Mouse (Mus musculus) limb, embryonic 11.5 days (tissue): Measurements from ENCODE around the gene Slc25a44. TPM values are rescaled to one million over a fixed set of nuclear protein-coding genes. Genes with fewer than 3 reads are reported as not detected.

ENCODE experiments used
- ATAC-seq: fragments of 200-750 bp; cut with Nextera tagmentation; 2 replicates; pipeline ENCODE4 v1.8.0; 2017; ENCODE audit warnings: low read depth; ENCODE audit not compliant: insufficient number of reproducible peaks, low FRiP score, low TSS enrichment
- DNase-seq: peaks from one replicate; pipeline ENCODE4 v3.0.0-alpha.2; 2015; ENCODE audit warnings: low spot score
- H3K27ac ChIP-seq: fragments of 300-500 bp; sonication (generic); replicated peaks from 2 replicates; pipeline ENCODE4 v1.5.1; 2014; ENCODE audit warnings: low read depth, mild to moderate bottlenecking, low read length
- H3K27me3 ChIP-seq: fragments of 300-500 bp; sonication (generic); 2 replicates; pipeline ENCODE4 v1.6.1; 2014; ENCODE audit warnings: mild to moderate bottlenecking, low read length, mixed read lengths; ENCODE audit not compliant: control insufficient read depth, insufficient read depth
- H3K36me3 ChIP-seq: fragments of 300-500 bp; sonication (generic); 2 replicates; pipeline ENCODE4 v1.6.1; 2014; ENCODE audit warnings: mild to moderate bottlenecking, low read length, moderate library complexity, mixed read lengths; ENCODE audit not compliant: control insufficient read depth, insufficient read depth
- H3K4me1 ChIP-seq: fragments of 300-500 bp; sonication (generic); 2 replicates; pipeline ENCODE4 v1.6.1; 2014; ENCODE audit warnings: low read length, mixed read lengths; ENCODE audit not compliant: control insufficient read depth, insufficient read depth
- H3K4me2 ChIP-seq: fragments of 300-500 bp; sonication (generic); 2 replicates; pipeline ENCODE4 v1.6.1; 2014; ENCODE audit warnings: low read depth, mild to moderate bottlenecking, moderate library complexity; ENCODE audit not compliant: severe bottlenecking
- H3K4me3 ChIP-seq: fragments of 300-500 bp; sonication (generic); 2 replicates; pipeline ENCODE4 v1.5.1; 2014; ENCODE audit warnings: low read depth, low read length
- H3K9ac ChIP-seq: fragments of 300-500 bp; sonication (generic); 2 replicates; pipeline ENCODE4 v1.6.1; 2014; ENCODE audit warnings: mild to moderate bottlenecking, low read length
- H3K9me3 ChIP-seq: fragments of 300-500 bp; sonication (generic); 2 replicates; pipeline ENCODE4 v1.6.1; 2016; ENCODE audit warnings: low read length; ENCODE audit not compliant: control insufficient read depth
- WGBS: fragments of 180-500 bp; shearing (Covaris S2); extraction: QIAGEN DNeasy Blood & Tissue Kit; methylation state at CpG from one replicate; pipeline ENCODE4 v1.1.7; 2014; 5-methylcytosine and 5-hydroxymethylcytosine counted together
- polyA plus RNA-seq: library from polyadenylated mRNA; unstranded; fragments of >200 nt; fragmentation: Nextera tagmentation; extraction: Ambion mirVana; gene quantifications from 2 replicates; pipeline ENCODE4 v1.2.1, GENCODE M21; 2014

Slc25a44 gene
- polyA plus RNA-seq, 1 experiment from 2014 or later, result 17.7 TPM

- no peaks in the 10 kb centered on the region for H3K9me3 ChIP-seq
- peaks cover 8% of the 10 kb centered on the region for H3K36me3 ChIP-seq
- 91% methylated on average over 11 of the region's 11 CpGs for WGBS
- no peak overlapping the region for H3K27ac ChIP-seq
- ATAC-seq (no peak), DNase-seq (no peak)
- no peak overlapping the region for H3K4me3 ChIP-seq
- no peak overlapping the region for H3K4me2 ChIP-seq
- H3K4me1 ChIP-seq, result peaks cover 13% of the 10 kb centered on the region
- H3K27me3 ChIP-seq, result no peaks in the 10 kb centered on the region
- no peak overlapping the region for H3K9ac ChIP-seq
These were observed 12.3 kb downstream of the Slc25a44 start for GRCm38 (mm10) chr3:88412636-88413035.

GRCm38 (mm10) chr3:88411681-88412080 lies 13.3 kb downstream of the Slc25a44 start:
- Histone ChIP-seq H3K4me1 (peaks cover 13% of the 10 kb centered on the region), H3K4me2 (no peak overlapping the region), H3K9ac (no peak overlapping the region), H3K27me3 (no peaks in the 10 kb centered on the region), H3K27ac (no peak overlapping the region), H3K4me3 (no peak overlapping the region), H3K36me3 (peaks cover 8% of the 10 kb centered on the region), H3K9me3 (no peaks in the 10 kb centered on the region)
- no peak for DNase-seq
- no peak for ATAC-seq
- WGBS, result 89% methylated on average over 4 of the region's 4 CpGs

DNA sequence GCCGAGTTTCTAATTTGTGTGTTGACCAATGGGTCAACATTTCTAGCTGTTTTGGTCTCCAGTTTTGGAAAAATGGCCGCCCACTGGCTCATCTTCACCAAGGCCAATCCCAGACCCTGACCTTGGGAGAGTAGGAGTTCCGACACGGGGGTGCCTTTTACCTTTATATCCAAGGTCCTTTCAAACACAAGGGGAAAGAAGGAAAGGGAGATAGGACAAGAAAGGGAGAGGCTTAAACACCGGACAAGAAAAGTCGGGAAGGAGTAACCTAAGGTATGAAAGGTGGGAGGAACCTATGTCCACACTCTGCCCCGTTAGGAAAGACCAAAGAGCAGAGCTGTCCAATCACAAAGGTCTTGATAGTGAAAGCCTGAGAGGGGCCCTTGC lies 14.3 kb downstream of the Slc25a44 start:
- H3K4me3 ChIP-seq, result peak overlapping the region; percentile 70
- H3K9ac ChIP-seq, result no peak overlapping the region
- DNase-seq, result no peak
- H3K27me3 ChIP-seq, result no peaks in the 10 kb centered on the region
- WGBS, result 13% methylated on average over 7 of the region's 7 CpGs
- no peaks in the 10 kb centered on the region for H3K9me3 ChIP-seq
- peak overlapping the region; percentile 76; the same call in 1 of the 2 replicates for H3K4me2 ChIP-seq
- peaks cover 13% of the 10 kb centered on the region for H3K4me1 ChIP-seq
- H3K36me3 ChIP-seq, result peaks cover 5% of the 10 kb centered on the region
- no peak for ATAC-seq
- H3K27ac ChIP-seq, result peak overlapping the region; percentile 86

DNA sequence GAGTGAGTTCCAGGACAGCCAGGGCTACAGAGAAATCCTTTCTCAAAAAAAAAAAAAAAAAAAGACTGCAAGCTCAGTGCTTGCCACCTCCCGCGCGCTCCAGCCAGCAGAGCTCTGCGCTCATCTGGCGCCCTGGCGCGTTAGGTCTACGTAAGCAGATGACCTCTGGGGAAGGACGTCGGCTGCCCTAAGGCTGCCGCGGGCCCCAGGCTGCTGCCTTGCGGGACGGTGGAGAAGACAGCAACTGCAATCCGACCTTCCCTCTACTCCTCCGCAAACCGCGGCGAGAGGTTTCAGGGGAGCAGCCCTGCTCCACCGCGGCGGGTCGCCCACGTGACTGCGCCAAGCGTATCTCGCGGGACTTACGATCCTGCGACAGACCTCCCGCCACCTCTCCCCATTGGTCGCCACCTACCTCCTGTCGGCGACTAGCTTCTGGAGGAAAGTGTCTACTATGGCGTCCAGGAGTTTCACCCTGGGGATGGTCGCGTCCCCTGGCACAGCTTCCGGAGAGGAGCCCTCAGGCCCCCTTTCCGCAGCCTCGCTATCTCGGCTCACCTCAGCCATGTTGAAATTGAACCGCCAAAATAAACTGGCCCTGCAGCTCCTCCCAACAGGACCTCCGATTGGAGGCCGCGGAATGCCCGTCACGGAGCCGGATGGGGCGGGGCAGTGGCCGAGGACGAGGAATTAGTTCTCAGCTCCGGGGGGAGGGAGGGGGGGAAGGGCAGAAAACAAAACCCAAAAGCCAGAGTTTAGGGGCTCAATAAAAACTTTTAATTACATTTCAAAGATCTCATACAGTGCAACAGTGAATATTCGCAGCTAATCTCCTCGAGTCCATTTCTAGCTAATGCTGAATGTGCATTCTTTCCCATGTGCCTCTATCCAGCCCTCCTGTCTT lies 14.9 kb downstream of the Slc25a44 start, which contains the start of gene Pmf1:
Pmf1 (minus strand) TSS at position 591 of the 904 bp plus-strand sequence.
- WGBS, result under 1% methylated on average over 54 of the region's 54 CpGs
- Histone ChIP-seq H3K9ac (peak within 1 kb of the TSS; percentile 94), H3K4me1 (peaks cover 13% of the 10 kb centered on the region)

DNA sequence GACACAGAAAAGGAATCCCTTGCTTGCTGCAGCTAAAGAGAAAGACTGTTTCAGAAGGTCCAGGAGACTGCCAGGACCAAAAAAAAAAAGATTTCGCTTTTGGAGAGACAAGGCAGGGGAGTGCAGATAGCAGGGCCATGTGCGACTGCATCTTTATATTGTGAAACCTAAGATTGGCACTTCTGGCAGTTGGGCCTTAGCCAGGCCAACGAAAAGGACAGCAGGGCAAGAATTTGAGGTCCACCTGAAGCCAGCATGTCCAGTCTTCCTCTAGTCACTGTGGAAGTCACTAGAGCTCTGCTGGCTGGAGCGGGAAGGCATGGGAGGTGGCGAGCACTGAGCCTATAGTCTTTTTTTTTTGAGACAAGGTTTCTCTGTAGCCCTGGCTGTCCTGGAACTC lies 16.0 kb downstream of the Slc25a44 start:
- no peak overlapping the region; the same call in 1 of the 2 replicates for H3K27ac ChIP-seq
- H3K36me3 ChIP-seq, result peaks cover 5% of the 10 kb centered on the region
- H3K9ac ChIP-seq, result peak overlapping the region; percentile 94; the same call in 1 of the 2 replicates
- H3K9me3 ChIP-seq, result no peaks in the 10 kb centered on the region
- no peak for ATAC-seq
- no peaks in the 10 kb centered on the region for H3K27me3 ChIP-seq
- peak overlapping the region; percentile 70 for H3K4me3 ChIP-seq
- 67% methylated on average over 5 of the region's 5 CpGs for WGBS
- H3K4me2 ChIP-seq, result peak overlapping the region; percentile 76
- peaks cover 13% of the 10 kb centered on the region for H3K4me1 ChIP-seq
- DNase-seq, result no peak

More for the DNA sequence above, 14.9 kb downstream of the Slc25a44 start, which contains the start of gene Pmf1:
- ATAC-seq, result peak; percentile 90
- DNase-seq, result peak; percentile 93
- Histone ChIP-seq H3K27me3 (no peaks in the 10 kb centered on the region), H3K9me3 (no peaks in the 10 kb centered on the region), H3K36me3 (peaks cover 5% of the 10 kb centered on the region), H3K4me3 (peak within 1 kb of the TSS; percentile 70), H3K4me2 (peak within 1 kb of the TSS; percentile 76), H3K27ac (peak within 1 kb of the TSS; percentile 86)

DNA sequence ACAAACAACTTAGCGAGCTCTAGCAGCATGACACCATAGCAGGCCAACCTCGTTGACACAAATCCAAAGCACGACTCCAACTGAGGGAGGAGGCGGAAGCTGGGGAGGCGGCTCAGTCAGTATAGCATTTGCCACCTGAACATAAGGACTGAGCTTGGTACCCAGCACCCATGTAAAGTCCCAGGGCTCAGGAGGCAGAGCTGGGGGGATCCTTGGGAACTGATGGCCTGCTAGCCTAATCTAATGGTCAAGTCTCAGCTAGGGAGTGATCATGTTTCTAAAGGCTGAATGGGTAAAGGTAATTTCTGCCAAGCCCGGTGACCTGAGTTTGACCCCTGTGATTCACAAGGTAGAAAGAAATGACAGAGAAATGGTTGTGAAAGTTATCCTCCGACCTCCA lies 17.4 kb downstream of the Slc25a44 start:
- ATAC-seq, result no peak
- Histone ChIP-seq H3K27me3 (no peaks in the 10 kb centered on the region), H3K9me3 (no peaks in the 10 kb centered on the region), H3K9ac (no peak overlapping the region; the same call in 1 of the 2 replicates), H3K27ac (no peak overlapping the region), H3K4me3 (no peak overlapping the region), H3K36me3 (peaks cover 7% of the 10 kb centered on the region), H3K4me1 (peaks cover 13% of the 10 kb centered on the region), H3K4me2 (no peak overlapping the region)
- no peak for DNase-seq
- 63% methylated on average over 7 of the region's 7 CpGs for WGBS

DNA sequence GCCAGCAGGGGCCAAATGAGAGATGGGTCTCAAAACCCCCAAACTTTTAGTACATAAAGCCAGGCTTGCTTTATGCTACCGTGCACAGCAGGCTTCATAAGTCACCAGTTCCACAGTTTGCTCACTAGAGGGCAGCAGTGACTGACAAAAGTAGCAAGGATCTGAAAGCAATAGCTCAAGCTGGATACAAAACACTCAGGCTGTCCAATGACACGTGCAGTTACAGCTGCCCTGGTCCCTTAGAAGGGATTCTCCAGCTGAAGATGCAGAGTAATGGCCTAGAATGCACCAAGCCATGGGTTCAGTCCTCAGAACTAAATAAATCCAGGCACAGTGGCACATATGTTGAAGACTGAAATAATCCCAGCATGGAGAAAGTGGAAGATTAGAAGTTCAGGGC lies 17.8 kb downstream of the Slc25a44 start:
- Histone ChIP-seq H3K36me3 (peaks cover 7% of the 10 kb centered on the region), H3K4me1 (peaks cover 13% of the 10 kb centered on the region), H3K27me3 (no peaks in the 10 kb centered on the region), H3K9ac (no peak overlapping the region), H3K9me3 (no peaks in the 10 kb centered on the region), H3K4me3 (no peak overlapping the region), H3K4me2 (no peak overlapping the region), H3K27ac (no peak overlapping the region)
- no peak for ATAC-seq
- peak; percentile 80 for DNase-seq
- 4% methylated on average over 2 of the region's 2 CpGs for WGBS

DNA sequence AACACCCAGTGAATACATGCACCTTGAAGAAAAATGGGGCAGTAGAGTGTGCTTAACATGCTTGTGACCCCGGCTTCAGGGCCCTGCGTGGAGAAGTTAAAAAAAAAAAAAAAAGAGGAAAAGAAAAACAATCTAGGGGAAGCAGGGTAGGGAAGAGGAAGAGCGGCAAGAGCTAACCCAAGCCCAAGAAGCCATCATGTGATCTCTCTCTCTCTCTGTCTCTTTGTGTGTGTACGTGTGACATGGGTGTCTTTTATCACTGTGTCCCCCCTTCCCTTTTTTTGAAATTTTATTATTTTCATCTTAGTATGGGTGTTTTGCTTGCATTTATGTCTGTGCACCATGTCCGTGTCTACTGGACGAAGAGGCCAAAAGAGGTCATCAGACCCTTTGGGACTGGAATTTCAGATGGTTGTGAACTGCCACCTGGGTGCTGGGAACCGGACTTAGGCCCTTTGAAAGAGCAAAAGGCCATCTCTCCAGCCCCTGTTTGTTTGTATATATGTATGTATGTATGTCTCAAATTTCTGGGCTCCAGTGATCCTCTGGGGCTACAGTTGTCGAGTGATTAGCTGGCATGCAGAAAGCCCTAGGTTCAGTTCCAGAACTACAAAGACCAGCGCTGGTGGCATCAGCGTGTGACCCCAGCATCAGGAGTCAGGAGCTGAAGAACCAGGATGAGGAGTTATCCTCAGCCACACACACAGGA lies 21.3 kb downstream of the Slc25a44 start:
- no peak overlapping the region for H3K9ac ChIP-seq
- no peak for DNase-seq
- no peak overlapping the region for H3K4me3 ChIP-seq
- peaks cover 3% of the 10 kb centered on the region for H3K36me3 ChIP-seq
- ATAC-seq, result no peak
- no peaks in the 10 kb centered on the region for H3K9me3 ChIP-seq
- H3K4me2 ChIP-seq, result no peak overlapping the region
- H3K4me1 ChIP-seq, result peaks cover 5% of the 10 kb centered on the region
- H3K27ac ChIP-seq, result no peak overlapping the region
- WGBS, result 94% methylated on average over 10 of the region's 10 CpGs
- H3K27me3 ChIP-seq, result no peaks in the 10 kb centered on the region
